ENCODE assay signal across 8 mouse cellular contexts in the genomic region with DNA sequence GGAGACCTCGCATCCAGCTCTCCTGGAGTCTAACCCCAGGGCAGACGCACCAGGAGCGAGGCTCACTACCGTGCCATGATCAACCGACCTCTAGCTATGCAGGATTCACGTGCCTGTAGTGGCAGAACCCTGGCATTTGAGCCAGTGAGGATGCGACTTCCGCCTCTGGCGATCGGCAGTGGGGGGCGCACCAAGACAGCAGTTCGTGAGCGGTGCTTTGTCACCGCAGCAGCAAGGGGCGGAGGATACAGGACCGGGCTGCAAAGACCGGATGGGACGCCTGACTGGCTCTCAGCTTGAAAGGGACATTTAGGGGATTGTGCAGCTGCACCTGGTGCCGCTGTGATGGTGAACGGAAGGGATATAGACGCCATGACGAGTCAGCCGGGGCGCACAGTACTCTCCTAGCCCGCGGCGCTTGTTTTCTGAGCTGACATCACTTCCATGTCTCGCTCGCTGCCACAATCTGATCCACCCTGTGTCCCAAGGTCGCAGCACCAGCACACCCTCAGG. TPM values are rescaled to one million over a fixed set of nuclear protein-coding genes. Genes with fewer than 3 reads are reported as not detected.
DNase-seq lines count a peak whose midpoint lies in the region; ATAC-seq and TF ChIP-seq lines count a peak whose summit lies in the region.

No protein-coding gene starts in this region.

- WGBS in forebrain, embryonic 10.5 days: under 1% methylated on average over 30 of the region's 30 CpGs
- WGBS in heart, embryonic 14.5 days: under 1% methylated on average over 30 of the region's 30 CpGs
- under 1% methylated on average over 30 of the region's 30 CpGs for WGBS in kidney, embryonic 16.5 days
- WGBS in liver, embryonic 11.5 days: 1% methylated on average over 30 of the region's 30 CpGs
- under 1% methylated on average over 30 of the region's 30 CpGs for WGBS in midbrain, postnatal 0 days
- WGBS in stomach, postnatal 0 days: under 1% methylated on average over 30 of the region's 30 CpGs

- no peak for TF ChIP-seq EP300 in stomach, postnatal 0 days (optimal IDR thresholded peaks at IDR 0.05)

- H3K9ac ChIP-seq in heart, embryonic 14.5 days (ENCODE audit: low read length): peak overlapping the region; percentile 55
- H3K9ac ChIP-seq in kidney, embryonic 16.5 days (replicated peaks; ENCODE audit: low read length): peak overlapping the region; percentile 49; the same call in 1 of the 2 replicates
- H3K9ac ChIP-seq in liver, embryonic 11.5 days (ENCODE audit: low read depth, low read length): no peak overlapping the region
- peak overlapping the region; percentile 42; the same call in 1 of the 2 replicates for H3K9ac ChIP-seq in midbrain, postnatal 0 days (replicated peaks; ENCODE audit: low read length, poor library complexity, severe bottlenecking)
- H3K9ac ChIP-seq in stomach, postnatal 0 days (ENCODE audit: low read length): peak overlapping the region; percentile 8; the same call in 1 of the 2 replicates

- no peak overlapping the region for H3K27ac ChIP-seq in forebrain, embryonic 10.5 days
- H3K27ac ChIP-seq in heart, embryonic 14.5 days (replicated peaks in 1 of 2; ENCODE audit: control insufficient read depth in 1 of 2, insufficient read depth in 1 of 2, low read depth in 2 of 2, low read length in 2 of 2): no peak overlapping the region
- no peak overlapping the region for H3K27ac ChIP-seq in kidney, embryonic 16.5 days (ENCODE audit: low read length)
- no peak overlapping the region for H3K27ac ChIP-seq in liver, embryonic 11.5 days (ENCODE audit: low read depth, low read length)
- no peak overlapping the region for H3K27ac ChIP-seq in midbrain, postnatal 0 days (ENCODE audit: low read depth, low read length)
- H3K27ac ChIP-seq in stomach, postnatal 0 days (replicated peaks): no peak overlapping the region

- H3K27me3 ChIP-seq in forebrain, embryonic 10.5 days (ENCODE audit: poor library complexity, severe bottlenecking): peaks cover 96% of the 10 kb centered on the region
- H3K27me3 ChIP-seq in heart, embryonic 14.5 days (ENCODE audit: control insufficient read depth, insufficient read depth, low read length): peaks cover 56% of the 10 kb centered on the region
- peaks cover 75% of the 10 kb centered on the region for H3K27me3 ChIP-seq in kidney, embryonic 16.5 days (ENCODE audit: insufficient read depth, low read length)
- H3K27me3 ChIP-seq in liver, embryonic 11.5 days (replicated peaks; ENCODE audit: control insufficient read depth, insufficient read depth, low read length): peaks cover 65% of the 10 kb centered on the region
- H3K27me3 ChIP-seq in midbrain, postnatal 0 days (ENCODE audit: insufficient read depth, low read length): peaks cover 55% of the 10 kb centered on the region
- H3K27me3 ChIP-seq in stomach, postnatal 0 days (ENCODE audit: control insufficient read depth, insufficient read depth, low read length): peaks cover 17% of the 10 kb centered on the region; the same call in 1 of the 2 replicates

- H3K36me3 ChIP-seq in forebrain, embryonic 10.5 days (replicated peaks): no peaks in the 10 kb centered on the region
- no peaks in the 10 kb centered on the region for H3K36me3 ChIP-seq in heart, embryonic 14.5 days (ENCODE audit: control insufficient read depth, insufficient read depth, low read length)
- H3K36me3 ChIP-seq in kidney, embryonic 16.5 days (ENCODE audit: insufficient read depth, low read length): no peaks in the 10 kb centered on the region
- H3K36me3 ChIP-seq in liver, embryonic 11.5 days (ENCODE audit: control insufficient read depth, insufficient read depth, low read length): no peaks in the 10 kb centered on the region
- H3K36me3 ChIP-seq in midbrain, postnatal 0 days (ENCODE audit: insufficient read depth, low read length): no peaks in the 10 kb centered on the region
- no peaks in the 10 kb centered on the region for H3K36me3 ChIP-seq in stomach, postnatal 0 days (ENCODE audit: control insufficient read depth, insufficient read depth, low read length)

- H3K9me3 ChIP-seq in forebrain, embryonic 10.5 days: no peaks in the 10 kb centered on the region
- H3K9me3 ChIP-seq in heart, embryonic 14.5 days (ENCODE audit: control insufficient read depth, low read length): no peaks in the 10 kb centered on the region
- no peaks in the 10 kb centered on the region for H3K9me3 ChIP-seq in kidney, embryonic 16.5 days (ENCODE audit: low read length)
- no peaks in the 10 kb centered on the region for H3K9me3 ChIP-seq in liver, embryonic 11.5 days (ENCODE audit: control insufficient read depth, low read length)
- H3K9me3 ChIP-seq in midbrain, postnatal 0 days (ENCODE audit: low read length): no peaks in the 10 kb centered on the region
- H3K9me3 ChIP-seq in stomach, postnatal 0 days (ENCODE audit: control insufficient read depth, low read length): no peaks in the 10 kb centered on the region

- peak; percentile 87 for TF ChIP-seq CTCF in midbrain, postnatal 0 days (IDR thresholded peaks at IDR 0.05)
- TF ChIP-seq CTCF in stomach, postnatal 0 days (IDR thresholded peaks at IDR 0.05; ENCODE audit: low read depth): peak; percentile 84

- peak; percentile 74 to 77 for DNase-seq in cerebellum, postnatal 10 days
- DNase-seq in cerebellum, adult 11-12 months: no peak
- peak; percentile 61 for DNase-seq in forebrain, embryonic 10.5 days (ENCODE audit: extremely low spot score, low spot score)
- peak; percentile 61 for DNase-seq in liver, embryonic 11.5 days (ENCODE audit: low spot score)
- DNase-seq in midbrain, postnatal 0 days (ENCODE audit: low spot score): peak; percentile 81
- DNase-seq in stomach, postnatal 0 days (ENCODE audit: low spot score): peak; percentile 57

- peak overlapping the region; percentile 76 for H3K4me2 ChIP-seq in heart, embryonic 14.5 days (ENCODE audit: low read length)
- peak overlapping the region; percentile 66 for H3K4me2 ChIP-seq in kidney, embryonic 16.5 days (replicated peaks; ENCODE audit: low read depth, low read length)
- peak overlapping the region; percentile 65 for H3K4me2 ChIP-seq in liver, embryonic 11.5 days
- peak overlapping the region; percentile 76 for H3K4me2 ChIP-seq in midbrain, postnatal 0 days (ENCODE audit: low read depth, low read length, poor library complexity, severe bottlenecking)
- peak overlapping the region; percentile 71 for H3K4me2 ChIP-seq in stomach, postnatal 0 days (replicated peaks; ENCODE audit: low read depth)

- peak overlapping the region; percentile 52 for H3K4me3 ChIP-seq in forebrain, embryonic 10.5 days
- peak overlapping the region; percentile 44 to 47 for H3K4me3 ChIP-seq in heart, embryonic 14.5 days (ENCODE audit: control insufficient read depth in 1 of 2, insufficient read depth in 1 of 2, low read depth in 1 of 2, low read length in 2 of 2)
- H3K4me3 ChIP-seq in kidney, embryonic 16.5 days (ENCODE audit: low read length): peak overlapping the region; percentile 47
- H3K4me3 ChIP-seq in liver, embryonic 11.5 days (ENCODE audit: low read depth, low read length): peak overlapping the region; percentile 35
- H3K4me3 ChIP-seq in midbrain, postnatal 0 days (ENCODE audit: low read depth, low read length): peak overlapping the region; percentile 47
- H3K4me3 ChIP-seq in stomach, postnatal 0 days (ENCODE audit: low read depth, low read length): peak overlapping the region; percentile 40

- ATAC-seq in heart, embryonic 14.5 days (ENCODE audit: insufficient number of reproducible peaks, insufficient read depth, low FRiP score, low read depth): peak; percentile 35; the same call in 1 of the 2 replicates
- ATAC-seq in kidney, embryonic 16.5 days (ENCODE audit: low FRiP score, low TSS enrichment): peak; percentile 88
- ATAC-seq in liver, embryonic 11.5 days (replicated peaks; ENCODE audit: low FRiP score): peak; percentile 36; the same call in 1 of the 2 replicates
- peak; percentile 81 for ATAC-seq in midbrain, postnatal 0 days (ENCODE audit: low FRiP score)
- ATAC-seq in stomach, postnatal 0 days (ENCODE audit: low FRiP score, low TSS enrichment): peak; percentile 63; the same call in 1 of the 2 replicates

- peaks cover 19% of the 10 kb centered on the region for H3K4me1 ChIP-seq in forebrain, embryonic 10.5 days
- H3K4me1 ChIP-seq in heart, embryonic 14.5 days (ENCODE audit: control insufficient read depth in 2 of 2, insufficient read depth in 2 of 2, low read length in 2 of 2): peaks cover 0 to 8% of the 10 kb centered on the region in 2 experiments; a peak in 2 of 4 replicates
- H3K4me1 ChIP-seq in kidney, embryonic 16.5 days (ENCODE audit: insufficient read depth, low read length): peaks cover 6% of the 10 kb centered on the region; the same call in 1 of the 2 replicates
- H3K4me1 ChIP-seq in liver, embryonic 11.5 days (replicated peaks; ENCODE audit: control insufficient read depth, insufficient read depth, low read length): no peaks in the 10 kb centered on the region
- H3K4me1 ChIP-seq in midbrain, postnatal 0 days (ENCODE audit: insufficient read depth, low read length): no peaks in the 10 kb centered on the region
- H3K4me1 ChIP-seq in stomach, postnatal 0 days (replicated peaks; ENCODE audit: control insufficient read depth, insufficient read depth): no peaks in the 10 kb centered on the region

RNA-seq across cellular contexts. Expression of a gene that starts 7.4 kb away (rescaled TPM):
- not detected in 2 replicates for polyA plus RNA-seq in forebrain, embryonic 10.5 days (2016; fragmentation: Nextera tagmentation; extraction: Ambion mirVana)
- polyA plus RNA-seq in heart, embryonic 14.5 days (2014; fragmentation: Nextera tagmentation; extraction: Ambion mirVana): not detected in 2 replicates
- not detected in 2 replicates for polyA plus RNA-seq in kidney, embryonic 16.5 days (2015; fragmentation: Nextera tagmentation; extraction: Ambion mirVana)
- 0.12 TPM in 1 of 2 replicates, not detected in the other for polyA plus RNA-seq in liver, embryonic 11.5 days (2014; fragmentation: Nextera tagmentation; extraction: Ambion mirVana)
- total RNA-seq in midbrain, postnatal 0 days (2014; rRNA removed): 1.0 and 2.2 TPM in 2 replicates
- polyA plus RNA-seq in midbrain, postnatal 0 days (2015; fragmentation: Nextera tagmentation; extraction: Ambion mirVana): 0.85 and 1.0 TPM in 2 replicates
- not detected in 2 replicates for polyA plus RNA-seq in stomach, postnatal 0 days (2015; fragmentation: Nextera tagmentation; extraction: Ambion mirVana)

RNA-seq across cellular contexts. Expression of a gene that starts 45.3 kb away (rescaled TPM):
- polyA plus RNA-seq in forebrain, embryonic 10.5 days (2016; fragmentation: Nextera tagmentation; extraction: Ambion mirVana): not detected in 2 replicates
- polyA plus RNA-seq in heart, embryonic 14.5 days (2014; fragmentation: Nextera tagmentation; extraction: Ambion mirVana): not detected in 2 replicates
- 0.15 TPM in 2 replicates for polyA plus RNA-seq in kidney, embryonic 16.5 days (2015; fragmentation: Nextera tagmentation; extraction: Ambion mirVana)
- polyA plus RNA-seq in liver, embryonic 11.5 days (2014; fragmentation: Nextera tagmentation; extraction: Ambion mirVana): 0.15 and 0.30 TPM in 2 replicates
- not detected in 2 replicates for total RNA-seq in midbrain, postnatal 0 days (2014; rRNA removed)
- polyA plus RNA-seq in midbrain, postnatal 0 days (2015; fragmentation: Nextera tagmentation; extraction: Ambion mirVana): not detected in 2 replicates
- polyA plus RNA-seq in stomach, postnatal 0 days (2015; fragmentation: Nextera tagmentation; extraction: Ambion mirVana): not detected in 2 replicates

Comparison
In these comparisons a context has a peak if more than half of its experiments do, and no peak if none do; other contexts are left out.
1. ATAC-seq: peak in every context shown above with its lines; median percentile 88 in kidney, embryonic 16.5 days; 81 in midbrain, postnatal 0 days; 63 in stomach, postnatal 0 days; 36 in liver, embryonic 11.5 days; 35 in heart, embryonic 14.5 days.